Mouse (Mus musculus) right cerebral cortex, adult 2 months (tissue): ENCODE measurements around the gene Snrnp27.

ENCODE experiments used
- DNase-seq, 2 experiments: peaks; one replicate each; pipeline ENCODE4 v3.0.0; 2021 to 2022; ENCODE audit warnings: low spot score in 2 of 2

Snrnp27 gene

GRCm38 (mm10) chr6:86665076-86665475 is 19.2 kb downstream of the Snrnp27 start:
- no peak for DNase-seq

- no peak for DNase-seq
These were observed 24.0 kb downstream of the Snrnp27 start for GRCm38 (mm10) chr6:86660161-86660877.

- no peak for DNase-seq
These were observed 25.8 kb downstream of the Snrnp27 start for GRCm38 (mm10) chr6:86658501-86658900.

- DNase-seq: no peak
These were observed 29.9 kb downstream of the Snrnp27 start for GRCm38 (mm10) chr6:86654270-86654916.

GRCm38 (mm10) chr6:86653026-86653425 is 31.3 kb downstream of the Snrnp27 start:
- DNase-seq: no peak

GRCm38 (mm10) chr6:86646143-86646542 is 38.2 kb downstream of the Snrnp27 start:
- no peak for DNase-seq

GRCm38 (mm10) chr6:86645551-86645950 is 38.8 kb downstream of the Snrnp27 start:
- DNase-seq: no peak

- DNase-seq: no peak
These were observed 39.4 kb downstream of the Snrnp27 start for GRCm38 (mm10) chr6:86644775-86645400.

GRCm38 (mm10) chr6:86641716-86642115 is 42.6 kb downstream of the Snrnp27 start:
- DNase-seq: no peak

GRCm38 (mm10) chr6:86640776-86641175 is 43.5 kb downstream of the Snrnp27 start:
- DNase-seq: no peak

- DNase-seq: no peak
These were observed 44.2 kb downstream of the Snrnp27 start for GRCm38 (mm10) chr6:86640161-86640560.

- DNase-seq: no peak
These were observed 44.9 kb downstream of the Snrnp27 start for GRCm38 (mm10) chr6:86639180-86640160.

GRCm38 (mm10) chr6:86638434-86638833 is 45.9 kb downstream of the Snrnp27 start:
- no peak for DNase-seq

- DNase-seq: no peak
These were observed 46.5 kb downstream of the Snrnp27 start for GRCm38 (mm10) chr6:86637860-86638259.

GRCm38 (mm10) chr6:86637171-86637835 is 47.0 kb downstream of the Snrnp27 start:
- DNase-seq: no peak

GRCm38 (mm10) chr6:86636495-86636894 is 47.8 kb downstream of the Snrnp27 start:
- DNase-seq: no peak

GRCm38 (mm10) chr6:86630141-86630540 is 54.2 kb downstream of the Snrnp27 start:
- DNase-seq: no peak

GRCm38 (mm10) chr6:86627946-86628345 is 56.4 kb downstream of the Snrnp27 start, which contains the start of gene Asprv1:
Asprv1 (plus strand) TSS chr6:86628164.
- DNase-seq: no peak
